Mouse (Mus musculus) megakaryocyte, embryonic 14.5 days (primary cell): Measurements from ENCODE around the gene Ccdc167.

Source experiments
- FLI1 ChIP-seq: IDR thresholded peaks from 2 replicates; pipeline ENCODE4 v1.6.1; 2012; ENCODE audit warnings: low read length, inconsistent platforms, mixed read lengths
- GATA1 ChIP-seq: IDR thresholded peaks from 3 replicates; pipeline ENCODE4 v1.6.1; 2012; ENCODE audit warnings: mixed read lengths, low read length, inconsistent platforms, borderline replicate concordance

DNA sequence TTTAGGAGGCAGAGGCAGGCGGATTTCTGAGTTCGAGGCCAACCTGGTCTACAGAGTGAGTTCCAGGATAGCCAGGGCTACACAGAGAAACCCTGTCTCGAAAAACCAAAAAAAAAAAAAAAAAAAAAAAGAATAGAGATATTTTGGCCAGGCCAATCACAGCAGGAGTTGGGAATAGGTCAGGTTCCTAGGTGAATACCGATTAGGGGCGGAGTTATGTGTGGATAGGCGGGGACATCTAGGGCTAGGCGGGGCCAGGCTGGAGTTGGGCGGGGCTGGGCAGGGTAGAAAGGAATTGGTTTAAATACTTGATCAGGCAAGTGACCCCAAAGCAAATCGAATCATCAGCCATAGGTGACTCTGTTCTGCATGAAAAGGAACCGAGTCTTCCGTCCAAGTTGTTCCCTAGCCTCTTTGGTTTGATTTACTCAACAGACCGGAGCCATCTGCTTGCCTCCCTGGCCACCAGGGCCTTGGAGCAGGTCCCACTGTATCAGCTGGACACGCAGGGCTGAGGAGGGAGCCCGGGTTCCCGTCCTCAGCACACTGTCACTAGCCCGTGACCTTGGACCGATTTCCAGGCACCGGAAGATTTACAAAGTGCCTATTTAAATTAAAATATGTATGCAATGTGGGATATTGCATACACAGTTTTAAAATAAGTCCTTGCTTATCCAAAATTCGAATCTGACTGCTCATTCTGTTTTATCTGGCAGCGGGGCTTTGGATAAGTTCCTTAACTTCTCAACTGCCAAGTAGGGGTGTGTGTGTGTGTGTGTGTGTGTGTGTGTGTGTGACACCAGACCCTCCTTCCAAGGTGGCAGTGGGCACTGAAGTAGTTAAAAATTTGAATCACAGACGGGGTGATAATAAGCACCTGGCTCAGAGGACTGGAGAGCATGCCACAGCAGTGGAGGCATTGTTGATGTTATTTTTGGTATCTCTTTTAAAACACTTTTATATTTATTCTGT, 43.8 kb upstream of the Ccdc167 start:
- TF ChIP-seq GATA1 (no peak), FLI1 (no peak)
